Mouse (Mus musculus) forebrain, embryonic 12.5 days (tissue): ENCODE data around the gene Tbc1d14. TPM values are rescaled to one million over a fixed set of nuclear protein-coding genes. Genes with fewer than 3 reads are reported as not detected.

Source experiments
- ATAC-seq: fragments of 200-750 bp; cut with Nextera tagmentation; 2 replicates; pipeline ENCODE4 v1.8.0; 2017; ENCODE audit warnings: moderate TSS enrichment; ENCODE audit not compliant: low FRiP score
- H3K27ac ChIP-seq: fragments of 300-500 bp; sonication (generic); 2 replicates; pipeline ENCODE4 v1.5.1; 2016; ENCODE audit warnings: mild to moderate bottlenecking
- H3K27me3 ChIP-seq: fragments of 300-500 bp; sonication (generic); 2 replicates; pipeline ENCODE4 v1.6.1; 2016; ENCODE audit warnings: mild to moderate bottlenecking
- H3K36me3 ChIP-seq: fragments of 300-500 bp; sonication (generic); replicated peaks from 2 replicates; pipeline ENCODE4 v1.6.1; 2016; ENCODE audit warnings: mild to moderate bottlenecking
- H3K4me1 ChIP-seq: fragments of 300-500 bp; sonication (generic); 2 replicates; pipeline ENCODE4 v1.6.1; 2016
- H3K4me2 ChIP-seq: fragments of 300-500 bp; sonication (generic); 2 replicates; pipeline ENCODE4 v1.6.1; 2016; ENCODE audit warnings: mild to moderate bottlenecking, moderate library complexity
- H3K4me3 ChIP-seq: fragments of 300-500 bp; sonication (generic); replicated peaks from 2 replicates; pipeline ENCODE4 v1.5.1; 2016; ENCODE audit warnings: mild to moderate bottlenecking
- H3K9ac ChIP-seq: fragments of 300-500 bp; sonication (generic); 2 replicates; pipeline ENCODE4 v1.6.1; 2016; ENCODE audit warnings: mild to moderate bottlenecking
- H3K9me3 ChIP-seq: fragments of 300-500 bp; sonication (generic); 2 replicates; pipeline ENCODE4 v1.6.1; 2016
- WGBS: fragments of 180-500 bp; shearing (Covaris S2); methylation state at CpG from one replicate; pipeline ENCODE4 v1.1.7; 2016; 5-methylcytosine and 5-hydroxymethylcytosine counted together
- polyA plus RNA-seq: library from polyadenylated mRNA; unstranded; fragments of >200 nt; fragmentation: Nextera tagmentation; extraction: Ambion mirVana; gene quantifications from 2 replicates; pipeline ENCODE4 v1.2.1, GENCODE M21; 2016

The Tbc1d14 gene
- polyA plus RNA-seq, 1 experiment from 2014 or later, result 59.1 TPM

GRCm38 (mm10) chr5:36544765-36545164 lies 48.3 kb downstream of the Tbc1d14 start:
- Histone ChIP-seq H3K9me3 (no peaks in the 10 kb centered on the region), H3K4me1 (peaks cover 8% of the 10 kb centered on the region; the same call in 1 of the 2 replicates), H3K4me3 (no peak overlapping the region), H3K9ac (no peak overlapping the region), H3K27me3 (no peaks in the 10 kb centered on the region), H3K27ac (no peak overlapping the region), H3K4me2 (no peak overlapping the region), H3K36me3 (no peaks in the 10 kb centered on the region)
- WGBS, result 88% methylated on average over 1 of the region's 1 CpGs
- no peak for ATAC-seq

- Histone ChIP-seq H3K4me1 (peaks cover 5% of the 10 kb centered on the region; the same call in 1 of the 2 replicates), H3K9me3 (no peaks in the 10 kb centered on the region), H3K27me3 (no peaks in the 10 kb centered on the region), H3K36me3 (no peaks in the 10 kb centered on the region), H3K4me3 (no peak overlapping the region), H3K27ac (no peak overlapping the region), H3K4me2 (no peak overlapping the region), H3K9ac (no peak overlapping the region)
- WGBS, result 94% methylated on average over 2 of the region's 2 CpGs
- ATAC-seq, result no peak
Measured at GRCm38 (mm10) chr5:36540928-36541327, 52.1 kb downstream of the Tbc1d14 start.

GRCm38 (mm10) chr5:36538576-36539187 lies 54.4 kb downstream of the Tbc1d14 start:
- no peaks in the 10 kb centered on the region for H3K36me3 ChIP-seq
- no peak for ATAC-seq
- 46% methylated on average over 4 of the region's 4 CpGs for WGBS
- H3K4me1 ChIP-seq, result no peaks in the 10 kb centered on the region
- H3K9ac ChIP-seq, result no peak overlapping the region
- H3K9me3 ChIP-seq, result no peaks in the 10 kb centered on the region
- no peak overlapping the region for H3K27ac ChIP-seq
- H3K4me2 ChIP-seq, result no peak overlapping the region
- no peaks in the 10 kb centered on the region for H3K27me3 ChIP-seq
- no peak overlapping the region for H3K4me3 ChIP-seq

GRCm38 (mm10) chr5:36536424-36536823 lies 56.7 kb downstream of the Tbc1d14 start:
- Histone ChIP-seq H3K36me3 (no peaks in the 10 kb centered on the region), H3K27me3 (no peaks in the 10 kb centered on the region), H3K9me3 (no peaks in the 10 kb centered on the region), H3K4me1 (no peaks in the 10 kb centered on the region), H3K4me3 (no peak overlapping the region), H3K9ac (no peak overlapping the region), H3K4me2 (no peak overlapping the region), H3K27ac (no peak overlapping the region)
- 90% methylated on average over 3 of the region's 3 CpGs for WGBS
- no peak for ATAC-seq

GRCm38 (mm10) chr5:36535438-36536176 lies 57.5 kb downstream of the Tbc1d14 start:
- Histone ChIP-seq H3K27me3 (no peaks in the 10 kb centered on the region), H3K9ac (no peak overlapping the region), H3K4me3 (no peak overlapping the region), H3K4me2 (no peak overlapping the region), H3K9me3 (no peaks in the 10 kb centered on the region), H3K36me3 (no peaks in the 10 kb centered on the region), H3K4me1 (no peaks in the 10 kb centered on the region; the same call in 1 of the 2 replicates), H3K27ac (no peak overlapping the region)
- ATAC-seq, result no peak
- whole genome bisulfite sequencing, result 86% methylated on average over 6 of the region's 6 CpGs

- no peaks in the 10 kb centered on the region for H3K9me3 ChIP-seq
- H3K36me3 ChIP-seq, result no peaks in the 10 kb centered on the region
- no peak for ATAC-seq
- H3K4me1 ChIP-seq, result peaks cover 5% of the 10 kb centered on the region
- no peak overlapping the region for H3K9ac ChIP-seq
- no peaks in the 10 kb centered on the region for H3K27me3 ChIP-seq
- WGBS, result 90% methylated on average over 6 of the region's 6 CpGs
- H3K4me3 ChIP-seq, result no peak overlapping the region
- H3K27ac ChIP-seq, result no peak overlapping the region
- no peak overlapping the region for H3K4me2 ChIP-seq
Measured at GRCm38 (mm10) chr5:36534455-36535030, 58.5 kb downstream of the Tbc1d14 start.

GRCm38 (mm10) chr5:36530129-36530751 lies 62.8 kb downstream of the Tbc1d14 start:
- ATAC-seq, result peak; percentile 98
- peaks cover 21% of the 10 kb centered on the region for H3K4me1 ChIP-seq
- H3K27me3 ChIP-seq, result no peaks in the 10 kb centered on the region
- peak overlapping the region; percentile 88 for H3K9ac ChIP-seq
- WGBS, result under 1% methylated on average over 28 of the region's 28 CpGs
- peak overlapping the region; percentile 82 for H3K4me2 ChIP-seq
- peak overlapping the region; percentile 82 for H3K4me3 ChIP-seq
- no peaks in the 10 kb centered on the region for H3K9me3 ChIP-seq
- H3K27ac ChIP-seq, result peak overlapping the region; percentile 78
- no peaks in the 10 kb centered on the region; the same call in 1 of the 2 replicates for H3K36me3 ChIP-seq

- Histone ChIP-seq H3K4me3 (peak overlapping the region; percentile 82), H3K4me1 (peaks cover 21% of the 10 kb centered on the region), H3K4me2 (peak overlapping the region; percentile 82), H3K9ac (peak overlapping the region; percentile 88), H3K27me3 (no peaks in the 10 kb centered on the region), H3K36me3 (no peaks in the 10 kb centered on the region; the same call in 1 of the 2 replicates), H3K9me3 (no peaks in the 10 kb centered on the region), H3K27ac (peak overlapping the region; percentile 78)
- 11% methylated on average over 5 of the region's 5 CpGs for WGBS
- 0 out of 2 replicates have a peak, but pooled peaks have one; percentile 21 for ATAC-seq
Measured at GRCm38 (mm10) chr5:36529698-36530097, 63.4 kb downstream of the Tbc1d14 start.

GRCm38 (mm10) chr5:36526921-36527320 lies 66.2 kb downstream of the Tbc1d14 start:
- ATAC-seq, result no peak
- Histone ChIP-seq H3K4me2 (no peak overlapping the region), H3K4me3 (no peak overlapping the region), H3K9me3 (no peaks in the 10 kb centered on the region), H3K4me1 (peaks cover 21% of the 10 kb centered on the region), H3K36me3 (peaks cover 24% of the 10 kb centered on the region), H3K27me3 (no peaks in the 10 kb centered on the region), H3K27ac (no peak overlapping the region), H3K9ac (no peak overlapping the region)
- WGBS, result 76% methylated on average over 2 of the region's 2 CpGs

GRCm38 (mm10) chr5:36526274-36526673 lies 66.8 kb downstream of the Tbc1d14 start:
- H3K27me3 ChIP-seq, result no peaks in the 10 kb centered on the region
- H3K9ac ChIP-seq, result no peak overlapping the region
- no peak overlapping the region for H3K27ac ChIP-seq
- no peak overlapping the region for H3K4me3 ChIP-seq
- 86% methylated on average over 5 of the region's 5 CpGs for WGBS
- no peak overlapping the region for H3K4me2 ChIP-seq
- ATAC-seq, result no peak
- peaks cover 30% of the 10 kb centered on the region for H3K36me3 ChIP-seq
- H3K9me3 ChIP-seq, result no peaks in the 10 kb centered on the region
- peaks cover 21% of the 10 kb centered on the region for H3K4me1 ChIP-seq

GRCm38 (mm10) chr5:36525216-36525615 lies 67.9 kb downstream of the Tbc1d14 start:
- H3K9ac ChIP-seq, result no peak overlapping the region

GRCm38 (mm10) chr5:36523219-36523703 lies 69.8 kb downstream of the Tbc1d14 start:
- Histone ChIP-seq H3K27ac (no peak overlapping the region), H3K9me3 (no peaks in the 10 kb centered on the region), H3K36me3 (peaks cover 60% of the 10 kb centered on the region), H3K27me3 (no peaks in the 10 kb centered on the region), H3K4me3 (no peak overlapping the region), H3K9ac (no peak overlapping the region), H3K4me2 (no peak overlapping the region), H3K4me1 (peaks cover 4% of the 10 kb centered on the region)
- no peak for ATAC-seq
- 89% methylated on average over 5 of the region's 5 CpGs for WGBS

More at GRCm38 (mm10) chr5:36525216-36525615, 67.9 kb downstream of the Tbc1d14 start:
- Histone ChIP-seq H3K4me3 (no peak overlapping the region), H3K36me3 (peaks cover 40% of the 10 kb centered on the region), H3K27ac (no peak overlapping the region), H3K4me1 (peaks cover 21% of the 10 kb centered on the region), H3K4me2 (no peak overlapping the region), H3K9me3 (no peaks in the 10 kb centered on the region), H3K27me3 (no peaks in the 10 kb centered on the region)
- WGBS, result 63% methylated on average over 2 of the region's 2 CpGs
- no peak for ATAC-seq
